14 mouse cellular contexts compared by ENCODE assay signal in the genomic region with DNA sequence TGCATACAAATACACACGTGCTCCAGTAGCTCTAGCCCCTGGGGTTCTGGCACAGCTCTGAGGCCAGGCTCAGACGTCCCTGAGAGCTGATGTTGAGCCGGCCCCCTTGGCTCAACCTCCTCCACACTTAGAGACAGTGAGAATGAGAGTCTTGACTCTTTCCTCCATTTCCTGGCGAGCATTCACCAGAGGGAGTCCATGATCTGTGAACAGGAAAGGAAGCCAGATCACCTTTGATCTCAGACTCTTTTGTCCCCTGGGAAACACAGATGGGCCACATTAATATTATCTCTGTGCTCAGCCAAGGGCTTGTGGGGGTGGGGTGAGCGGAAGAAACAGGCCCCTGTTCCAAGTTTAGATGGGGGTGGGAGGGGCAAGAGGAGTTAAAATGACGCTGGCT. TPM values are rescaled to one million over a fixed set of nuclear protein-coding genes. Genes with fewer than 3 reads are reported as not detected.
A peak's percentile ranks its signal among the peaks of the same experiment; 100 is the strongest.
DNase-seq lines count a peak whose midpoint lies in the region; ATAC-seq and TF ChIP-seq lines count a peak whose summit lies in the region.
"Had no signal": no experiment of that assay in that cellular context is flagged by ENCODE, and none has a peak within 500 bp of the region (broad histone marks: within the 10 kb centered on the region; RNA-seq: fewer than 3 reads in every experiment).

No protein-coding gene starts in this region.

- no peaks in the 10 kb centered on the region for H3K36me3 ChIP-seq in intestine, postnatal 0 days (ENCODE audit: control insufficient read depth, insufficient read depth)
- no peaks in the 10 kb centered on the region for H3K36me3 ChIP-seq in intestine, embryonic 16.5 days (ENCODE audit: control insufficient read depth, insufficient read depth, low read length)
- H3K36me3 ChIP-seq in thymus, adult 2 months (ENCODE audit: control insufficient read depth, insufficient read depth, low read length) = no peaks in the 10 kb centered on the region
- H3K36me3 ChIP-seq in kidney, embryonic 16.5 days (ENCODE audit: insufficient read depth, low read length) = no peaks in the 10 kb centered on the region
- H3K36me3 ChIP-seq: hindbrain, embryonic 13.5 days; liver, embryonic 15.5 days; midbrain, embryonic 10.5 days had no signal

- H3K9me3 ChIP-seq in intestine, postnatal 0 days (ENCODE audit: control insufficient read depth) = no peaks in the 10 kb centered on the region
- H3K9me3 ChIP-seq in intestine, embryonic 16.5 days (ENCODE audit: control insufficient read depth, low read length) = no peaks in the 10 kb centered on the region
- no peaks in the 10 kb centered on the region; the same call in 1 of the 2 replicates for H3K9me3 ChIP-seq in kidney, embryonic 16.5 days (ENCODE audit: low read length)
- H3K9me3 ChIP-seq: hindbrain, embryonic 13.5 days; liver, embryonic 15.5 days; midbrain, embryonic 10.5 days had no signal

- H3K4me2 ChIP-seq in intestine, postnatal 0 days (replicated peaks; ENCODE audit: low read depth) = no peak overlapping the region
- no peak overlapping the region for H3K4me2 ChIP-seq in intestine, embryonic 16.5 days (ENCODE audit: low read depth, low read length)
- H3K4me2 ChIP-seq in kidney, embryonic 16.5 days (replicated peaks; ENCODE audit: low read depth, low read length) = no peak overlapping the region
- H3K4me2 ChIP-seq: hindbrain, embryonic 13.5 days; liver, embryonic 15.5 days had no signal

- H3K27ac ChIP-seq in intestine, postnatal 0 days (ENCODE audit: low read depth, low read length) = peak overlapping the region; percentile 54; the same call in 1 of the 2 replicates
- H3K27ac ChIP-seq in intestine, embryonic 16.5 days (ENCODE audit: low read length) = no peak overlapping the region
- H3K27ac ChIP-seq in thymus, adult 2 months (ENCODE audit: control insufficient read depth, insufficient read depth, low read length) = no peak overlapping the region
- H3K27ac ChIP-seq in kidney, embryonic 16.5 days (ENCODE audit: low read length) = no peak overlapping the region
- no peak overlapping the region for H3K27ac ChIP-seq in layer of hippocampus, adult 2 months
- H3K27ac ChIP-seq: hindbrain, embryonic 13.5 days; liver, embryonic 15.5 days; midbrain, embryonic 10.5 days had no signal

- TF ChIP-seq CTCF in intestine, postnatal 0 days (IDR thresholded peaks at IDR 0.05; ENCODE audit: low read depth) = no peak
- no peak for TF ChIP-seq CTCF in thymus, adult 2 months (IDR thresholded peaks at IDR 0.05; ENCODE audit: borderline replicate concordance, control insufficient read depth, extremely low read depth, insufficient read depth, low read length, poor library complexity)
- TF ChIP-seq CTCF in layer of hippocampus, adult 2 months (conservative IDR thresholded peaks at IDR 0.05) = no peak

- 31% methylated on average over 6 of the region's 6 CpGs for WGBS in intestine, postnatal 0 days
- 34% methylated on average over 6 of the region's 6 CpGs for WGBS in intestine, embryonic 16.5 days
- WGBS in thymus, adult 2 months = 50% methylated on average over 6 of the region's 6 CpGs
- 28% methylated on average over 6 of the region's 6 CpGs for WGBS in kidney, embryonic 16.5 days

- ATAC-seq in intestine, postnatal 0 days = no peak
- ATAC-seq in intestine, embryonic 16.5 days = no peak
- ATAC-seq in kidney, embryonic 16.5 days (ENCODE audit: low FRiP score, low TSS enrichment) = 0 out of 2 replicates have a peak, but pooled peaks have one; percentile 24
- no peak for ATAC-seq in inflammation-experienced regulatory T-cells, adult 6 months

- H3K27me3 ChIP-seq in intestine, postnatal 0 days (replicated peaks; ENCODE audit: control insufficient read depth, insufficient read depth, low read length) = no peaks in the 10 kb centered on the region
- H3K27me3 ChIP-seq in intestine, embryonic 16.5 days (replicated peaks; ENCODE audit: control insufficient read depth, insufficient read depth, low read length) = no peaks in the 10 kb centered on the region
- no peaks in the 10 kb centered on the region for H3K27me3 ChIP-seq in thymus, adult 2 months (ENCODE audit: control insufficient read depth, insufficient read depth, low read length)
- no peaks in the 10 kb centered on the region for H3K27me3 ChIP-seq in kidney, embryonic 16.5 days (ENCODE audit: insufficient read depth, low read length)

- DNase-seq in thymus, postnatal 25 days = peak; percentile 23
- no peak for DNase-seq in thymus, adult 2 months
- DNase-seq in layer of hippocampus, adult 2 months (ENCODE audit: low spot score in 2 of 2) = no peak
- DNase-seq: adrenal gland, adult 2 months; cerebellum, postnatal 14 days had no signal

- peaks cover 20% of the 10 kb centered on the region for H3K4me1 ChIP-seq in intestine, postnatal 0 days (replicated peaks; ENCODE audit: control insufficient read depth, insufficient read depth, low read length)
- H3K4me1 ChIP-seq in intestine, embryonic 16.5 days (ENCODE audit: control insufficient read depth, insufficient read depth, low read length) = peaks cover 14% of the 10 kb centered on the region
- H3K4me1 ChIP-seq in thymus, adult 2 months (replicated peaks; ENCODE audit: control insufficient read depth, insufficient read depth, low read length) = peaks cover 62% of the 10 kb centered on the region
- peaks cover 3% of the 10 kb centered on the region for H3K4me1 ChIP-seq in kidney, embryonic 16.5 days (ENCODE audit: insufficient read depth, low read length)

- TF ChIP-seq POLR2A in thymus, adult 2 months (IDR thresholded peaks at IDR 0.05; ENCODE audit: control insufficient read depth, extremely low read depth, insufficient read depth, low read length, poor library complexity) = no peak

- no peak overlapping the region for H3K4me3 ChIP-seq in intestine, postnatal 0 days (ENCODE audit: low read depth, low read length)
- no peak overlapping the region for H3K4me3 ChIP-seq in intestine, embryonic 16.5 days (ENCODE audit: low read length)
- no peak overlapping the region for H3K4me3 ChIP-seq in thymus, adult 2 months (ENCODE audit: control insufficient read depth, insufficient read depth, low read length)
- no peak overlapping the region for H3K4me3 ChIP-seq in kidney, embryonic 16.5 days (ENCODE audit: low read length)
- H3K4me3 ChIP-seq in layer of hippocampus, adult 2 months = no peak overlapping the region
- H3K4me3 ChIP-seq: hindbrain, embryonic 13.5 days; liver, embryonic 15.5 days; midbrain, embryonic 10.5 days had no signal

- no peak overlapping the region for H3K9ac ChIP-seq in intestine, postnatal 0 days (ENCODE audit: low read depth, low read length)
- H3K9ac ChIP-seq in intestine, embryonic 16.5 days (ENCODE audit: low read depth, low read length) = no peak overlapping the region
- H3K9ac ChIP-seq in kidney, embryonic 16.5 days (replicated peaks; ENCODE audit: low read length) = no peak overlapping the region
- H3K9ac ChIP-seq: liver, embryonic 15.5 days had no signal

RNA-seq across cellular contexts. Expression of a gene that starts 4.9 kb away (rescaled TPM):
- 3.0 and 3.4 TPM in 2 replicates for polyA plus RNA-seq in intestine, postnatal 0 days (2015; fragmentation: Nextera tagmentation; extraction: Ambion mirVana)
- 3.0 and 3.1 TPM in 2 replicates for polyA plus RNA-seq in intestine, embryonic 16.5 days (2015; fragmentation: Nextera tagmentation; extraction: Ambion mirVana)
- 446 and 456 TPM in 2 replicates for polyA plus RNA-seq in thymus, adult 2 months (2012; rRNA removed)
- polyA plus RNA-seq in kidney, embryonic 16.5 days (2015; fragmentation: Nextera tagmentation; extraction: Ambion mirVana) = 28.4 and 31.5 TPM in 2 replicates
- total RNA-seq in layer of hippocampus, adult 2 months (2021) = not detected
- 1 to 10 TPM; 1.1 to 3.5 (median 2.8) TPM for polyA plus RNA-seq in inflammation-experienced regulatory T-cells, adult 6 months (2017; shearing (Covaris generic))
- polyA plus RNA-seq: adrenal gland, adult 2 months had no signal

RNA-seq across cellular contexts. Expression of a gene that starts 17.1 kb away (rescaled TPM):
- 0.64 and 1.1 TPM in 2 replicates for polyA plus RNA-seq in intestine, postnatal 0 days (2015; fragmentation: Nextera tagmentation; extraction: Ambion mirVana)
- polyA plus RNA-seq in intestine, embryonic 16.5 days (2015; fragmentation: Nextera tagmentation; extraction: Ambion mirVana) = 1.1 and 1.4 TPM in 2 replicates
- 0.79 and 0.80 TPM in 2 replicates for polyA plus RNA-seq in thymus, adult 2 months (2012; rRNA removed)
- 0.12 and 0.35 TPM in 2 replicates for polyA plus RNA-seq in kidney, embryonic 16.5 days (2015; fragmentation: Nextera tagmentation; extraction: Ambion mirVana)
- not detected for total RNA-seq in layer of hippocampus, adult 2 months (2021)
- not detected for polyA plus RNA-seq in inflammation-experienced regulatory T-cells, adult 6 months (2017; shearing (Covaris generic))
- total RNA-seq: CH12.LX; left cerebral cortex, postnatal 14 days had no signal
- polyA plus RNA-seq: hindbrain, embryonic 13.5 days had no signal

RNA-seq across cellular contexts. Expression of a gene that starts 18.1 kb away (rescaled TPM):
- polyA plus RNA-seq in intestine, postnatal 0 days (2015; fragmentation: Nextera tagmentation; extraction: Ambion mirVana) = 6.9 and 7.0 TPM in 2 replicates
- polyA plus RNA-seq in intestine, embryonic 16.5 days (2015; fragmentation: Nextera tagmentation; extraction: Ambion mirVana) = 8.0 and 9.2 TPM in 2 replicates
- 86.1 and 91.3 TPM in 2 replicates for polyA plus RNA-seq in thymus, adult 2 months (2012; rRNA removed)
- 9.0 and 10.5 TPM in 2 replicates for polyA plus RNA-seq in kidney, embryonic 16.5 days (2015; fragmentation: Nextera tagmentation; extraction: Ambion mirVana)
- 10 to 100 TPM; 10.4 to 10.9 TPM for total RNA-seq in layer of hippocampus, adult 2 months (2021)
- 10 to 100 TPM; 68.2 to 95.6 (median 70.3) TPM for polyA plus RNA-seq in inflammation-experienced regulatory T-cells, adult 6 months (2017; shearing (Covaris generic))

RNA-seq across cellular contexts. Expression of a gene that starts 34.3 kb away (rescaled TPM):
- polyA plus RNA-seq in intestine, postnatal 0 days (2015; fragmentation: Nextera tagmentation; extraction: Ambion mirVana) = 189 and 194 TPM in 2 replicates
- 166 and 174 TPM in 2 replicates for polyA plus RNA-seq in intestine, embryonic 16.5 days (2015; fragmentation: Nextera tagmentation; extraction: Ambion mirVana)
- 122 and 145 TPM in 2 replicates for polyA plus RNA-seq in thymus, adult 2 months (2012; rRNA removed)
- 77.6 and 82.1 TPM in 2 replicates for polyA plus RNA-seq in kidney, embryonic 16.5 days (2015; fragmentation: Nextera tagmentation; extraction: Ambion mirVana)
- 10 to 100 TPM; 64.3 to 65.5 TPM for total RNA-seq in layer of hippocampus, adult 2 months (2021)
- polyA plus RNA-seq in inflammation-experienced regulatory T-cells, adult 6 months (2017; shearing (Covaris generic)) = 100 to 1,000 TPM; 242 to 269 (median 245) TPM

RNA-seq across cellular contexts. Expression of a gene that starts 37.5 kb away (rescaled TPM):
- 17.5 and 18.6 TPM in 2 replicates for polyA plus RNA-seq in intestine, postnatal 0 days (2015; fragmentation: Nextera tagmentation; extraction: Ambion mirVana)
- polyA plus RNA-seq in intestine, embryonic 16.5 days (2015; fragmentation: Nextera tagmentation; extraction: Ambion mirVana) = 2.8 and 3.5 TPM in 2 replicates
- 65.5 and 69.1 TPM in 2 replicates for polyA plus RNA-seq in thymus, adult 2 months (2012; rRNA removed)
- 4.7 and 4.8 TPM in 2 replicates for polyA plus RNA-seq in kidney, embryonic 16.5 days (2015; fragmentation: Nextera tagmentation; extraction: Ambion mirVana)
- 10 to 100 TPM; 74.5 to 74.6 TPM for total RNA-seq in layer of hippocampus, adult 2 months (2021)
- 10 to 100 TPM in 2 of 3 experiments, 1 to 10 TPM in 1; 5.6 to 15.7 (median 14.9) TPM for polyA plus RNA-seq in inflammation-experienced regulatory T-cells, adult 6 months (2017; shearing (Covaris generic))

Comparison
In these comparisons a context has a peak if more than half of its experiments do, and no peak if none do; other contexts are left out.
1. RNA of a gene that starts 4.9 kb away (polyA plus RNA-seq): 446 to 456 TPM in thymus, adult 2 months; 28.4 to 31.5 TPM in kidney, embryonic 16.5 days, 3.0 to 3.1 TPM in intestine, embryonic 16.5 days, 3.0 to 3.4 TPM in intestine, postnatal 0 days and 1.1 to 3.5 TPM in inflammation-experienced regulatory T-cells, adult 6 months; every median in the first group is over 10 times any median in the second.